Mouse (Mus musculus) small intestine, adult 2 months (tissue): ENCODE measurements around the gene Dennd1a.

Experiments
- CTCF ChIP-seq: fragments of 200-500 bp; IDR thresholded peaks from 2 replicates; pipeline ENCODE4 v1.5.1; 2012; ENCODE audit warnings: low read depth, mild to moderate bottlenecking, control low read depth, inconsistent platforms, low read length, moderate library complexity, mixed read lengths; ENCODE audit not compliant: insufficient replicate concordance, insufficient read length; ENCODE audit errors: extremely low read depth
- POLR2A ChIP-seq: fragments of 200-500 bp; IDR thresholded peaks from 2 replicates; pipeline ENCODE4 v1.6.1; 2012; ENCODE audit warnings: low read depth, mild to moderate bottlenecking, control low read depth, inconsistent platforms, low read length, moderate library complexity

GRCm38 (mm10) chr2:37836926-37837325 lies 450.3 kb downstream of the Dennd1a start:
- TF ChIP-seq CTCF (no peak), POLR2A (no peak)
